Mouse (Mus musculus) heart, adult 10 weeks (tissue): ENCODE results near the gene Ccl9. TPM values are rescaled to one million over a fixed set of nuclear protein-coding genes. Genes with fewer than 3 reads are reported as not detected.

ENCODE experiments used
- polyA plus RNA-seq: library from polyadenylated mRNA; stranded (reverse); fragments of 350-450 nt; fragmentation: Illumina TruSeq; extraction: RNeasy Lipid Tissue Mini Kit (QIAGEN cat#74804); gene quantifications from one replicate; pipeline ENCODE4 v1.2.3, GENCODE M21; 2014; ENCODE audit warnings: low read depth, low replicate concordance

Ccl9 gene
- polyA plus RNA-seq, result 17.8 TPM

DNA sequence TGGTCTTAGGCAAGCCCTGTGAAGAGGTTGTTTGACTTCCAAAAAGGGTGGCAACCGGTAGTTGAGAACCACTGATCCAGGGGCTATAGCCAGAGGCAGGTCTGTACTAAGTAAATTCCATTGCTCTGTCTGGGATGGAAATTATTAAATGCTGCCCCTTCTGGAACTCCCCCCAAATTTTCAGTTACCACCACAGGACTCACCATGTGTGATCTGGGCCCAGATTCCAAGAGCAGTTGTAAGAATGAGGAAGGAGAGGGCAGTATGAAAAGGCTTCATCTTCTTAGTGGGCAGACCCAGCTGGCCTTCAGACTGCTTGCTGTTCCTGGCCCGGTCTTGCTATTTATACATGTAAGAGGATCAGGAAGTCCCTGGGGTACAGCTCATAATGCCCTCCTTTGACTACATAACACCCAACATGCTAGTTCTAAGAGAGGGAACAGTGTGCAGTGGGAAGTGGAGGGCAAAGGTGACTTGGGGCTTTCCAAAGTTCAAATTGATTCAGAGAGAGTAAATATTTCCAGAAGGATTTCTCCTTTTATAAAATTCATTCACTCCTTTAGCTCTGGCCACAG, at the start of gene Ccl9:
TSS of gene Ccl9 (minus strand) at position 451 of the 575 bp plus-strand sequence.

DNA sequence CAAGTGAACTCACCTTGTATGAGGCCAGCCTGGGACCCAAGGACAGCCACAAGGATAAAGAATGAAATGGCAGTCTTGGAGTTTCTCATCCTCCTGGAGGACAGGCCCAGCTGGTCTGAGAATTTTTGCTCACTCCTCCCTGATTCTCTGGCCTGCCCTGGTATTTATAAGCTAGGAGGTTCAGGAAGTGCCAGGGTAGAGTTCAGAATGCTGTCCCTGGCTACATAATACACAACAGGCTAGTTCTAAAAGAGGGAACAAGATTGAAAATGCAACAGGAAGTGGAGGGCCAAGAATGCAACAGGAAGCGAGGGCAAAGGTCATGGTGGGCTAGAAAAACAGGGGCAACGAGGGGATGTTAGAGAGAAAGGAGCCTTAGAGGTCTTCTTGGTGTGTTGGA, 14.4 kb upstream of the Ccl9 start, which contains the start of gene Ccl6:
TSS of gene Ccl6 (minus strand) at position 235 of the 400 bp plus-strand sequence.

DNA sequence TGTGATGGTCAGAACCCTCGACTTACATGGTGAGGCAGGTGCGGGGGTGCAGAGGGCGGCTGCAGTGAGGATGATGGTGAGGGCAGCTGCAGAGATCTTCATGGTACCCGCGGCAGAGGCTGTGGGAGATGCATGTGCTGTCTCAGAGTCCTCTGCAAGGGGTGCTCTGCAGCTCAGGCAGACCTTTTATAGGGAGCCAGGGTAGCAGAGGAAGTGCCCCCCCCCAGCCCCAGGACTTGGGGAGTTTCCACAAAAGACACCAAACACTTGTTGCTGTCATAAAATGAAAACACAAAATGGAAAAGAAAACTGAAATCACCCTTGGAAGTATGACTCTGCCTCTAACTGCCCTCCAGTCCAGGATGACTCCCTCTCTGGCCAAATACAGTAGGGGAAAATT, 48.1 kb downstream of the Ccl9 start, which contains the start of gene Ccl5:
TSS of gene Ccl5 (minus strand) at position 159 of the 400 bp plus-strand sequence.

Other genes with a start within 250 kb of the Ccl9 start
- gene Rasl10b, start 169.5 kb downstream of the Ccl9 start, polyA plus RNA-seq, result 46.8 TPM
- not detected for gene Gas2l2, start 149.2 kb downstream of the Ccl9 start, polyA plus RNA-seq
- not detected for gene 1700020L24Rik, start 141.0 kb downstream of the Ccl9 start, polyA plus RNA-seq
- 4.7 TPM for gene Mmp28, start 115.6 kb downstream of the Ccl9 start, polyA plus RNA-seq
- 52.6 TPM for gene Taf15, start 105.5 kb downstream of the Ccl9 start, polyA plus RNA-seq
- gene Heatr9, start 56.5 kb downstream of the Ccl9 start, polyA plus RNA-seq, result not detected
- 1.5 TPM for gene Ccl5, start 48.1 kb downstream of the Ccl9 start, polyA plus RNA-seq
- 24.8 TPM for gene Ccl6, start 14.5 kb upstream of the Ccl9 start, polyA plus RNA-seq
- gene Rpl9-ps1, start 67.0 kb upstream of the Ccl9 start, polyA plus RNA-seq, result not detected
- 0.68 TPM for gene Ccl3, start 70.7 kb upstream of the Ccl9 start, polyA plus RNA-seq
- not detected for gene Ccl4, start 83.9 kb upstream of the Ccl9 start, polyA plus RNA-seq
- gene Wfdc17, start 125.4 kb upstream of the Ccl9 start, polyA plus RNA-seq, result 16.2 TPM
- gene Wfdc18, start 130.4 kb upstream of the Ccl9 start, polyA plus RNA-seq, result not detected
- not detected for gene Wfdc21, start 168.3 kb upstream of the Ccl9 start, polyA plus RNA-seq
- 6.2 TPM for gene Heatr6, start 175.1 kb upstream of the Ccl9 start, polyA plus RNA-seq